11 mouse cellular contexts compared by ENCODE assay signal in genomic region chr15:77882297-77882696, GRCm38 (mm10). TPM values are rescaled to one million over a fixed set of nuclear protein-coding genes. Genes with fewer than 3 reads are reported as not detected.
DNase-seq lines count a peak whose midpoint lies in the region; ATAC-seq lines count a peak whose summit lies in the region.
"Had no signal": no experiment of that assay in that cellular context is flagged by ENCODE, and none has a peak within 500 bp of the region (broad histone marks: within the 10 kb centered on the region; RNA-seq: fewer than 3 reads in every experiment).

No protein-coding gene starts in this region.

- WGBS in heart, embryonic 13.5 days = 53% methylated on average over 6 of the region's 6 CpGs
- WGBS in intestine, embryonic 16.5 days = 55% methylated on average over 6 of the region's 6 CpGs
- WGBS in stomach, embryonic 15.5 days = 38% methylated on average over 6 of the region's 6 CpGs

- ATAC-seq in heart, embryonic 13.5 days (ENCODE audit: extremely low read depth, insufficient number of reproducible peaks, low FRiP score, low TSS enrichment) = no peak
- no peak for ATAC-seq in megakaryocyte, adult 5-6 weeks (ENCODE audit: poor library complexity, severe bottlenecking)
- no peak for ATAC-seq in intestine, embryonic 16.5 days
- no peak for ATAC-seq in stomach, embryonic 15.5 days (ENCODE audit: insufficient read depth, low FRiP score, low read depth)

- H3K27me3 ChIP-seq in heart, embryonic 13.5 days (replicated peaks) = no peaks in the 10 kb centered on the region
- no peaks in the 10 kb centered on the region for H3K27me3 ChIP-seq in megakaryocyte, embryonic 14.5 days (replicated peaks)
- no peaks in the 10 kb centered on the region for H3K27me3 ChIP-seq in intestine, embryonic 16.5 days (replicated peaks; ENCODE audit: control insufficient read depth, insufficient read depth, low read length)
- no peaks in the 10 kb centered on the region for H3K27me3 ChIP-seq in stomach, embryonic 15.5 days (replicated peaks)

- peak overlapping the region; percentile 83 for H3K27ac ChIP-seq in heart, embryonic 13.5 days (replicated peaks)
- H3K27ac ChIP-seq in intestine, embryonic 16.5 days (ENCODE audit: low read length) = peak overlapping the region; percentile 92
- H3K27ac ChIP-seq in stomach, embryonic 15.5 days = peak overlapping the region; percentile 86
- H3K27ac ChIP-seq: layer of hippocampus, adult 2 months had no signal

- no peak overlapping the region for H3K4me3 ChIP-seq in heart, embryonic 13.5 days
- peak overlapping the region; percentile 86 for H3K4me3 ChIP-seq in megakaryocyte, embryonic 14.5 days (replicated peaks)
- H3K4me3 ChIP-seq in intestine, embryonic 16.5 days (ENCODE audit: low read length) = no peak overlapping the region
- H3K4me3 ChIP-seq in stomach, embryonic 15.5 days (replicated peaks) = no peak overlapping the region
- H3K4me3 ChIP-seq: layer of hippocampus, adult 2 months had no signal

- no peaks in the 10 kb centered on the region for H3K9me3 ChIP-seq in heart, embryonic 13.5 days
- no peaks in the 10 kb centered on the region for H3K9me3 ChIP-seq in megakaryocyte, embryonic 14.5 days
- no peaks in the 10 kb centered on the region for H3K9me3 ChIP-seq in intestine, embryonic 16.5 days (ENCODE audit: control insufficient read depth, low read length)
- no peaks in the 10 kb centered on the region for H3K9me3 ChIP-seq in stomach, embryonic 15.5 days

- peak overlapping the region; percentile 40; the same call in 1 of the 2 replicates for H3K4me2 ChIP-seq in heart, embryonic 13.5 days
- peak overlapping the region; percentile 33; the same call in 1 of the 2 replicates for H3K4me2 ChIP-seq in intestine, embryonic 16.5 days (ENCODE audit: low read depth, low read length)
- peak overlapping the region; percentile 35; the same call in 1 of the 2 replicates for H3K4me2 ChIP-seq in stomach, embryonic 15.5 days

- intact Hi-C loops in heart, postnatal 14 days (cut with DNase I) = no loop called here

- H3K4me1 ChIP-seq in heart, embryonic 13.5 days = peaks cover 31% of the 10 kb centered on the region
- peaks cover 96% of the 10 kb centered on the region for H3K4me1 ChIP-seq in megakaryocyte, embryonic 14.5 days
- peaks cover 33% of the 10 kb centered on the region for H3K4me1 ChIP-seq in intestine, embryonic 16.5 days (ENCODE audit: control insufficient read depth, insufficient read depth, low read length)
- H3K4me1 ChIP-seq in stomach, embryonic 15.5 days = peaks cover 33% of the 10 kb centered on the region

- no peak for DNase-seq in heart, postnatal 14 days
- DNase-seq in adipocyte (ENCODE audit: low spot score) = no peak
- no peak for DNase-seq in urinary bladder, adult 18-20 months (ENCODE audit: low spot score in 2 of 2)
- DNase-seq: cerebellum, adult 8-10 months; thymus, postnatal 4 days had no signal

- H3K36me3 ChIP-seq in heart, embryonic 13.5 days = no peaks in the 10 kb centered on the region
- H3K36me3 ChIP-seq in megakaryocyte, embryonic 14.5 days (replicated peaks; ENCODE audit: low read length) = peaks cover 8% of the 10 kb centered on the region
- no peaks in the 10 kb centered on the region for H3K36me3 ChIP-seq in intestine, embryonic 16.5 days (ENCODE audit: control insufficient read depth, insufficient read depth, low read length)
- H3K36me3 ChIP-seq in stomach, embryonic 15.5 days = no peaks in the 10 kb centered on the region

- H3K9ac ChIP-seq in heart, embryonic 13.5 days = peak overlapping the region; percentile 65; the same call in 1 of the 2 replicates
- peak overlapping the region; percentile 62 for H3K9ac ChIP-seq in intestine, embryonic 16.5 days (ENCODE audit: low read depth, low read length)
- no peak overlapping the region for H3K9ac ChIP-seq in stomach, embryonic 15.5 days

RNA-seq across cellular contexts. Expression of gene Myh9, which starts 40.3 kb away (rescaled TPM):
- 24.8 and 25.0 TPM in 2 replicates for polyA plus RNA-seq in heart, embryonic 13.5 days (2015; fragmentation: Nextera tagmentation; extraction: Ambion mirVana)
- total RNA-seq in heart, postnatal 14 days (2021) = 100 to 1,000 TPM; 140 to 172 TPM
- polyA plus RNA-seq in megakaryocyte, embryonic 14.5 days (2012; ENCODE audit: insufficient read depth, low replicate concordance) = 1,439 and 1,641 TPM in 2 replicates
- 464 and 549 TPM in 2 replicates for total RNA-seq in megakaryocyte, adult 5-6 weeks (2015)
- total RNA-seq in megakaryocyte, adult 5-6 weeks (2017) = 759 and 878 TPM in 2 replicates
- 39.1 and 43.8 TPM in 2 replicates for polyA plus RNA-seq in intestine, embryonic 16.5 days (2015; fragmentation: Nextera tagmentation; extraction: Ambion mirVana)
- 57.0 TPM in 2 replicates for polyA plus RNA-seq in stomach, embryonic 15.5 days (2015; fragmentation: Nextera tagmentation; extraction: Ambion mirVana)

RNA-seq across cellular contexts. Expression of gene Txn2, which starts 46.5 kb away (rescaled TPM):
- 248 and 278 TPM in 2 replicates for polyA plus RNA-seq in heart, embryonic 13.5 days (2015; fragmentation: Nextera tagmentation; extraction: Ambion mirVana)
- 100 to 1,000 TPM; 234 to 248 TPM for total RNA-seq in heart, postnatal 14 days (2021)
- 186 and 405 TPM in 2 replicates for polyA plus RNA-seq in megakaryocyte, embryonic 14.5 days (2012; ENCODE audit: insufficient read depth, low replicate concordance)
- total RNA-seq in megakaryocyte, adult 5-6 weeks (2015) = 162 and 187 TPM in 2 replicates
- 23.2 and 39.4 TPM in 2 replicates for total RNA-seq in megakaryocyte, adult 5-6 weeks (2017)
- polyA plus RNA-seq in intestine, embryonic 16.5 days (2015; fragmentation: Nextera tagmentation; extraction: Ambion mirVana) = 357 and 388 TPM in 2 replicates
- polyA plus RNA-seq in stomach, embryonic 15.5 days (2015; fragmentation: Nextera tagmentation; extraction: Ambion mirVana) = 259 and 260 TPM in 2 replicates

Comparison
In these comparisons a context has a peak if more than half of its experiments do, and no peak if none do; other contexts are left out.
1. RNA of gene Myh9, which starts 40.3 kb away (polyA plus RNA-seq): 1,439 to 1,641 TPM in megakaryocyte, embryonic 14.5 days; 57.0 TPM in stomach, embryonic 15.5 days, 39.1 to 43.8 TPM in intestine, embryonic 16.5 days and 24.8 to 25.0 TPM in heart, embryonic 13.5 days; every median in the first group is over 10 times any median in the second.
2. Peak in every context shown above with its lines, with median percentiles within 50 percentile points of each other: H3K27ac ChIP-seq and H3K4me2 ChIP-seq.